Mouse (Mus musculus): ENCODE measurements around the gene Zfp367.

The Zfp367 gene

DNA sequence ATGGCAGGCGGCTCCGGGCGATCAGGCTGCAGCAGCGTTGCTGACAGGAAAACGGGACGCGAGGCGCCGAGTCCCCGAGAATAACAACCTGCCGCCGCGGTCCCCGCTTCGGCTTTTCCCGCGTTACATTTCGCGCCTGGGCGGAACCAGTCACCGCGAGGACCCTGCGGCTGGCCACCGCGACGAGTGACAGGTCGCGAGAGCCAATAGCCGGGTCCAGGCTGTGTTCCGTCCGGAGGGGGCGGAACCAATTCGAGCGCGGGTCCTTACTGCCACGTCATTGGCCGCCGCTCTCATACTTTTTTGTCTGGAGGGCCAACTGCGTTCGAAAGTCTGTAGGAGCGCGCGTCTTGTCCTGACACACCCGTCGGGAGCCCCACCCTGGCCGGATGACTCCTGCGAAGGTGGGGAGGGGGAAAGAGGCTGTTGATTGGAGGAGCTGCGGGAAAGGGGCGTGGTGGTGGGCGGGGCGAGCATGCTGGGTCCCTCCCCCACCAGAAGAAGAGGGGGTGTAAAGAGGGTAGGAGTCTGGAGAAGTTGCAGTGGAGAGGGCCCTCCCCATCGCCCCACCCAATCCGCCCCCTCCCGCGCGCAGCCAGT, at the start of gene Zfp367:
TSS of gene Zfp367 (minus strand) at position 120 of the 600 bp plus-strand sequence.
- no peaks in the 10 kb centered on the region for H3K36me3 ChIP-seq (ENCODE audit: control insufficient read depth, insufficient read depth, low read length, poor library complexity, severe bottlenecking)
- peak; percentile 99 for DNase-seq (ENCODE audit: low read depth, low spot score)
- H3K27me3 ChIP-seq (ENCODE audit: control insufficient read depth, insufficient read depth, low read length, poor library complexity, severe bottlenecking): no peaks in the 10 kb centered on the region

DNA sequence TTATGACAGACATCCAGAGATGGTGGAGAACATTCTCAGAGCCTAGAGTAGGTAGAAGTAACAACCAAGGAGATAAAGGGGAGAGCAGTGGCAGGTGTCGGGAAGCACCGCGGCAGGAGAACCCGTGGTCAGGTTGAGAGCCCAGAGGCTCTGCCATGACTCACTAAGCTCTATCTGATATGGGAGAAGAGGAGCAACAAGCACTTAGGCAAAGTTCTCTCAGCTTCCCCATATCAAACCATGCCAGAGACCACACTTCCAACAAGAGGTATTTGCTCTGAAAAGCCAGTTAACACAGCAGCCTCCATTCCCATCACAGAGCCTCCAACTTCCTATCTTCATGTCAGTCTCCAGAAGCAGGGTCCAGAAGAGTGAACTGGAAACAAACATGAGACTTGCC, 47.9 kb upstream of the Zfp367 start:
- no peak for DNase-seq (ENCODE audit: low read depth, low spot score)
- H3K36me3 ChIP-seq (ENCODE audit: control insufficient read depth, insufficient read depth, low read length, poor library complexity, severe bottlenecking): no peaks in the 10 kb centered on the region
- no peaks in the 10 kb centered on the region for H3K27me3 ChIP-seq (ENCODE audit: control insufficient read depth, insufficient read depth, low read length, poor library complexity, severe bottlenecking)

DNA sequence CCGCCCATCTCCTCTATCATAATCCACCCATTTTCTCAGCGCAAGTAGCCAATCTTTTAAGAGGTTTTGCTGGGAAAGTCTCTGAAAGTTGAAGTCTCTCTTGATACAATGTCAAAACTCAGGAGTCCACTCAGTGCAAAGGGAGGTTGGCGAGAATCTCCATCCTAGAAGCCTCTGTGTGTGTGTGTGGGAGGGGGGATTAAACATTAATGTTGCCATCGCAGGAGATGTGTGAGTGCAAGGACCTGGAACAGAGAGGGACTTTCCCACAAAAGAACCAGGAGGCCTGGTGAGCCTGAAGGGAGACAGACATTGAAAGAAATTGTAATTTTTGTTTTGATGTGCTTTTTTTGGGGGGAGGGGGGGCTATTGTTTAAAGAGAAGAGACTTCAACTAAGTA, 45.3 kb upstream of the Zfp367 start:
- Histone ChIP-seq H3K27me3 (ENCODE audit: control insufficient read depth, insufficient read depth, low read length, poor library complexity, severe bottlenecking) (no peaks in the 10 kb centered on the region), H3K36me3 (ENCODE audit: control insufficient read depth, insufficient read depth, low read length, poor library complexity, severe bottlenecking) (no peaks in the 10 kb centered on the region)
- no peak for DNase-seq (ENCODE audit: low read depth, low spot score)

DNA sequence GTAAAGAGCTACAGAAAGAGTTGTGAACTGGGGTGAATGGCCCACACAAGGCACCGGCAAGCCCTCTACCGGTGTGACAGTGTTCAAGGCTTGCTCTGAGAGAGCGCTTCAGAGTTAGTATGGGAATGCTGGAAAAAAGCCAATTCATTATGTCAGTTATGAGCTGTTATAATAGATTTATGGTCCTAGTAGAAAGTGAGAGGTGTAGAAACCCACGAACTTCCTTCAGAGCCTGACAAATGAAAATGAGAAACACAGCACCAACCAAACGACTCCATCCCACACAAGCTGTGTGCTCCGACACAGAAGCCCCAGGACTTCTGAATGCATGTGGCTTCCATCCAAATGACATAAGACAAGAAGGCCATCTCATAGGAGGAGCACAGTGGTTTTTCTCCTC, 44.9 kb upstream of the Zfp367 start:
- Histone ChIP-seq H3K36me3 (ENCODE audit: control insufficient read depth, insufficient read depth, low read length, poor library complexity, severe bottlenecking) (no peaks in the 10 kb centered on the region), H3K27me3 (ENCODE audit: control insufficient read depth, insufficient read depth, low read length, poor library complexity, severe bottlenecking) (no peaks in the 10 kb centered on the region)
- DNase-seq (ENCODE audit: low read depth, low spot score): no peak

DNA sequence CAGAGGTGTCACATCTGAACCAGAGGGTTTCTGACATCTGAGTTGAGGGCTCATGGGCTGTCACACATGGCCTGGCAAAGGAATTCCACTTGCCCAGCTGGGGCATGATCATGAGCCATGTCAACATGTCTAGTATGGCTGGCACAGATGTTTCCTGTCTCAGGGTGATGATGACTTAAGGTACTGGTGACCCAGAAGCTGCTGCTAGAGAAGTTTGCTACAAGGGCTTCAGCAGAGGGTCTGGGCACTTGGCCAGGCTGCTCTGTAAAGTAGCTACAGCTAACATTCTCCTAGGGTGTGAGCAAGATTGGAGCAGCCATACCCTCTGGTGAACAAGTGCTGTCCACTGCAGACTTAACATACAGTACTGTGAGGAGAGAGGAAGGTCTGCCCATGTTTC, 34.1 kb upstream of the Zfp367 start:
- Histone ChIP-seq H3K36me3 (ENCODE audit: control insufficient read depth, insufficient read depth, low read length, poor library complexity, severe bottlenecking) (no peaks in the 10 kb centered on the region), H3K27me3 (ENCODE audit: control insufficient read depth, insufficient read depth, low read length, poor library complexity, severe bottlenecking) (no peaks in the 10 kb centered on the region)
- DNase-seq (ENCODE audit: low read depth, low spot score): peak; percentile 4

DNA sequence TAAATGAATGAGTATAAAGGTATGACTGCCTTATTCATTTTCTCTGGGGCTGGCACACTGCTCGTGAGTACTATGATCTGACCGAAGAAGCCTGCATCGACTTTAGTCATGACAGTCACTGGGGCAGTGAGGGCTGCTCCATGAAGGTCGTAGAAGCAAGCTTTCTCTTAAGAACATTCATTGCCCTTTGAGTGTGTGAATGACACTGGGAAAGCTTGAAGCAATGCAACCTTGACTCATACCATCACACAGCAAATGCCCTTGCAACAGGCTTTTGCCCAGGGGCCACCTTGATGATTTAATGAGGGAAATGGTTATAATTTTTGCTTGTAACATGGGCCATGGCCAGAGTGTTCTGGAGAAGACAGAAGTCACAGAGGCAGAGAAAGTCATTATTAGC, 33.5 kb upstream of the Zfp367 start:
- DNase-seq (ENCODE audit: low read depth, low spot score): no peak
- H3K27me3 ChIP-seq (ENCODE audit: control insufficient read depth, insufficient read depth, low read length, poor library complexity, severe bottlenecking): no peaks in the 10 kb centered on the region

DNA sequence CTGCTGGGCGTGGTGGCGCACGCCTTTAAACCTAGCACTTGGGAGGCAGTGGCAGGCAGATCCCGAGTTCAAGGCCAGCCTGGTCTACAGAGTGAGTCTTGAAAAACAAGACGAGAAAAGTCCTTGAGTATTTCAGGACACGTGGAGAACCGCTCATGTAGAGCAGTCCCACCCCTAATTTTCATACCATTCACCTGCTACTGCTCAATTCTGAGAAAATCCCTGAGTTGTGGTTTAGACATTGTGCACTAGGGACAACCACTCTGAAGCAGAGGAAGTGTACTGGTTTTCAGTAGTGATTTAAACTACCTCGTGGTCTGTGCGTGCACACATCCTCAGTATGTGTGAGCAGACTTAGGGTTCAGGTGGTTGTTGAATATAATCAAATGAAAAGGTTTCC, 32.6 kb upstream of the Zfp367 start:
- Histone ChIP-seq H3K36me3 (ENCODE audit: control insufficient read depth, insufficient read depth, low read length, poor library complexity, severe bottlenecking) (no peaks in the 10 kb centered on the region), H3K27me3 (ENCODE audit: control insufficient read depth, insufficient read depth, low read length, poor library complexity, severe bottlenecking) (no peaks in the 10 kb centered on the region)
- peak; percentile 27 for DNase-seq (ENCODE audit: low read depth, low spot score)

More for the DNA sequence above, 33.5 kb upstream of the Zfp367 start:
- no peaks in the 10 kb centered on the region for H3K36me3 ChIP-seq (ENCODE audit: control insufficient read depth, insufficient read depth, low read length, poor library complexity, severe bottlenecking)

DNA sequence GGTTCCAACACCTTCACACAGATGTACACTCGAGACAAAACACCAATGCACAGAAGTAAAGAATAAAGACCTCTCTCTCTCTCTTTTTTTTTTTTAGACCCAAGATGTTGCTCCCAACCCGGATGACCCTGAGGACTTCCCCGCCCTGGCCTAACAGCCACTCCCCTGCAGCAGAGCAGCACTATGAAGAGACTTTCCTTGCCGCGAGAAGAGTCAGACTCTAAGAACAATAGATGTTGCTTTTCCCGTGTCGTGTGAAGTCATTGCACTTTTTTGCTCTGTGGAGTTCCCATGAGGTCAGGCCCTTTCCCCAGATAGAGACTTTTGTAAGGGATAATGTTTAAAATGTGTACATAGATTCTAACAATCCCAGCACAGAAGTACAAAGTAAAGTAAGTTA, 32.2 kb upstream of the Zfp367 start:
- Histone ChIP-seq H3K27me3 (ENCODE audit: control insufficient read depth, insufficient read depth, low read length, poor library complexity, severe bottlenecking) (no peaks in the 10 kb centered on the region), H3K36me3 (ENCODE audit: control insufficient read depth, insufficient read depth, low read length, poor library complexity, severe bottlenecking) (no peaks in the 10 kb centered on the region)
- no peak for DNase-seq (ENCODE audit: low read depth, low spot score)

DNA sequence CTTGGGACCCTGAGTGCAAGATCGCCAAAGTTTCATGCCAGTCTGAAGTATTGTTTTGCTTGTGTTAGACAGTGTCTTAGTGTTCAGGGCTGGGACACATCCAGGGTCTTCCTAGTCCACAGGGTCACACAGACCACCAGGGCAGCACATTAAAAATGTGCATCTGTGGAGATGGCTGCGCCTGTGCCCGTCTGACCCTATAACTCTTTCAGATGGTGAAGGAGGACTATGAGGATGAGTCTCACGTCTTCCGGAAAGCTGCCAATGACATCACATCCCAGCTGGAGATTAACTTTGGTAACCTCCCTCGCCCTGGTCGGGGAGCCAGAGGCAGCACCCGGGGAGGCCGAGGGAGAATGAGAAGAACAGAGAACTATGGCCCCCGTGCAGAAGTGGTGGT, 31.4 kb upstream of the Zfp367 start:
- Histone ChIP-seq H3K27me3 (ENCODE audit: control insufficient read depth, insufficient read depth, low read length, poor library complexity, severe bottlenecking) (no peaks in the 10 kb centered on the region), H3K36me3 (ENCODE audit: control insufficient read depth, insufficient read depth, low read length, poor library complexity, severe bottlenecking) (no peaks in the 10 kb centered on the region)
- DNase-seq (ENCODE audit: low read depth, low spot score): no peak

DNA sequence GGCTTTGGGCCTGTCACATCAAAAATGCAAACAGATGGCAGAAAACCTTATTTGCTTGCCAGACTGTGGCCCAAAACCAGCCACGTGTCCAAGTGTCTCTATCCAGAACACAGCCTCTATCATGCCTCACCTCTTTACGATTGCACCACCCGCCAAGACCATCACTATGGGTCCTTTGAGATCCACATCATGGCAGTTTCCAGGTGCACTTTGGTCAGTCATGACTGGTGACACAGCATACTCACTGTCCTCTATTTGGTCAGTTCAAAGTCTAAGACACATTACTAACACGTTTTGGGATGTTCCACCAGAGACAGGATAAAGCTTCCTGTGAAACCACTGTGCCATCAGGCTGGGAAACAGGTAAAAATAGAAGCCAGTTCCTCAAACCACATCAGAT, 30.6 kb upstream of the Zfp367 start:
- Histone ChIP-seq H3K27me3 (ENCODE audit: control insufficient read depth, insufficient read depth, low read length, poor library complexity, severe bottlenecking) (no peaks in the 10 kb centered on the region), H3K36me3 (ENCODE audit: control insufficient read depth, insufficient read depth, low read length, poor library complexity, severe bottlenecking) (no peaks in the 10 kb centered on the region)
- DNase-seq (ENCODE audit: low read depth, low spot score): no peak

DNA sequence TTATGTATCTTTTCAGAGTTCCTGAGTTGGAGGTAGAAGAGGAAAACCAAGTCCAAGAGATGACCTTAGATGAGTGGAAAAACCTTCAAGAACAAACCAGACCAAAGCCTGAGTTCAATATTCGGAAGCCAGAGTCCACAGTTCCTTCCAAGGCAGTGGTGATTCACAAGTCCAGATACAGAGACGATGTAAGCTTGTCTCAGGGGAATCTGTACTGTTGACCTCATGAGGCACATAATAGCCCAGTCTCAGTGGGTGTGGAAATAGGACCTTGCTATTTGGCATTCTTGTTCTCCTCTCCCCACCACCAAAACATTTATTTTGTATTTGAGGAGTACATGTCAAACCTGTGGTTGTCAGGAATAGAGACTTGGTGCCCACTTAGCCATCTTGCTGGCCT, 29.1 kb upstream of the Zfp367 start:
- H3K36me3 ChIP-seq (ENCODE audit: control insufficient read depth, insufficient read depth, low read length, poor library complexity, severe bottlenecking): no peaks in the 10 kb centered on the region
- H3K27me3 ChIP-seq (ENCODE audit: control insufficient read depth, insufficient read depth, low read length, poor library complexity, severe bottlenecking): no peaks in the 10 kb centered on the region
- no peak for DNase-seq (ENCODE audit: low read depth, low spot score)

DNA sequence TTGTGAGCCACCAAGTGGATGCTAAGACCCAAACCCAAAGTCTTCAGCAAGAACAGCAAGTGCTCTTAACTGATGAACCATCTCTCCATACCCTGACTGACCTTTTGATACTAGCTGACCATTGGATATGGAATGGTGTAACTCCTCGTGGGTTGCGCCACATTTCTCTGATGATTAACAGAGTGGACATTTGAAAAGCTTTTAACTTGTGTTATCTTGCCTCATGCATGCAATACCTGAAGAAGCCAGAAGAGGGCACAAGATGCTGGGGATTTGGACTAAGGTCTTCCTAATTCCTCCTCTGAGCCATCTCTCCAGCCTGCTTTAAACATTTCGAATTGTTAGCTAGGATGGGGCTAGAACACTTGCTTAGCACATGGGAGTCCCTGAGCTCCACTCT, 27.9 kb upstream of the Zfp367 start:
- Histone ChIP-seq H3K27me3 (ENCODE audit: control insufficient read depth, insufficient read depth, low read length, poor library complexity, severe bottlenecking) (no peaks in the 10 kb centered on the region), H3K36me3 (ENCODE audit: control insufficient read depth, insufficient read depth, low read length, poor library complexity, severe bottlenecking) (no peaks in the 10 kb centered on the region)
- peak; percentile 70 for DNase-seq (ENCODE audit: low read depth, low spot score)

DNA sequence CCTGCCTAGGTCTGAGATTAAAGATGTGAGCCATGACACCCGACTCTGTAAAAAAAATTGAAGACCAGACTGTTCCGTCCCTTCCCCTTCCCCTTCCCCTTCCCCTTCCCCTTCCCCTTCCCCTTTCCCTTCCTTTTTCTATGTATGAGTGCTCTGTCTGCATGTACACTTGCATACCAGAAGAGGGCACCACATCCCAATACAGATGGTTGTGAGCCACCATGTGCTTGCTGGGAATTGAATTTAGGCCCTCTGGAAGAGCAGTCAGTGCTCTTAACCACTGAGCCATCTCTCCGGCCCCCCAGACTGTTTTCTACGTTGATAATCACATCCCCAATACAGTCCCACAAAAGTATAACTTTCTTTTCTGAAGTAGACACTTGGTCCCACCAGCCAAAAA, 27.3 kb upstream of the Zfp367 start:
- Histone ChIP-seq H3K27me3 (ENCODE audit: control insufficient read depth, insufficient read depth, low read length, poor library complexity, severe bottlenecking) (no peaks in the 10 kb centered on the region), H3K36me3 (ENCODE audit: control insufficient read depth, insufficient read depth, low read length, poor library complexity, severe bottlenecking) (no peaks in the 10 kb centered on the region)
- DNase-seq (ENCODE audit: low read depth, low spot score): peak; percentile 41

DNA sequence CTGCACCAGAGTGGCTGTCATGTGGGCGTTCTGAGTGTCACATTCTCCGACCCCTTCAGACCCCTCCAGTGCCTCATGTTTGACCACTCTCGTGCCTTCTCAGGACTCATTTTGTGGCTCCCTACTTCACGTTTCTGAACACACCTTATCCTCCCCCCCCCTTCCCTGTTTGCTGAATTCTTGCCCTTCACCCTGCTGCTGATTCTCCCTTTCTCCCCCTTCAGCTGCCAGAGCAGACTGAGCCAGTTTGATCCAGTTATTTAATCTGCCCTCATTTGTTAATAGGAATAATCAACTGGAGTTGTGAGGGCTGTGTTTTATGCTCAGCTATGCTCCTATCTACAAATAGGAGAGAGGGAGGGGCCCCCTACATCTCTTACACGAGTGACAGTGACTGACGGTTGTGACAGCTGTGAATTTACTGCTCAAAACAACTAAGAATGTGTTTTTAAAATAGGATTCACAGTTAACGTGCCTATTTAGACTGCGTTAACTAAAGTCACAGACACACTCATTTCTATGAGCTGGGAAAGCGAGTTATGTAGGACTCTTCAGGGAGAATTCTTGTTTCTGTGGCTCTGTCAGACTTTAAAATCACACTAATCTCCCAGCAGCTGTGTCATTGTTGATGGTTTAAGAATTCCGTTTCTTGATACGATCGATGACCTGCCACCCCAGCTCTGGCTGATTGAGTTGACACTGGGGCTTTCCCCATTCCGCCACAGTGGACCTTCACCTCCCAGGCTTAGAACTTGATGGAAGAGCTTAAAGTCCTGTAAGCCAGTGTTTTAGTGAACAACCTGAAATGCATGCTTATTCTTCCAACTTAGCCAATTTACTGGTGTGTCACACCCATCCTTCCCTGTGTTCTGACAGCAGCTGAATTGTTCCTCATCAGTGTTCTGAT, 26.0 kb upstream of the Zfp367 start:
- no peaks in the 10 kb centered on the region for H3K36me3 ChIP-seq (ENCODE audit: control insufficient read depth, insufficient read depth, low read length, poor library complexity, severe bottlenecking)
- no peaks in the 10 kb centered on the region for H3K27me3 ChIP-seq (ENCODE audit: control insufficient read depth, insufficient read depth, low read length, poor library complexity, severe bottlenecking)
- no peak for DNase-seq (ENCODE audit: low read depth, low spot score)

DNA sequence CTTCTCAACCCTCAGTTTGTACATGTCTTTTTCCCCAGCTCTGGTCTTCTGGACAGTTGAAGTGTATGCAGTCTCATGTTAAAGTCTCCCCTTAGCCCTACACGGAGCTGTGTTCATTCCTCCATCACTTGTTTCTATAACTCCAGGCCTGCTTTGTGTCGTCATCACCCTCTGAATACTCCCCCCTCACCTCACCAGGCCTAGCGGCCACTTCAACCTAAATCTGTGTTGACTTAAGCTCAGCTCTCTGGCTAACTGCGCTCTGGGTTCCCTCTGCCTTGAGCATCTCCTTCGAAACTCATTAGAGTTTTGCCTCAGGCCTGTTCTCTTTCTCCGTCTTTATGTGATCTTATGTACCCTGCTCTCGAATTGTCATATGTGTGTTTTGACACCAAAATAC, 25.0 kb upstream of the Zfp367 start:
- Histone ChIP-seq H3K27me3 (ENCODE audit: control insufficient read depth, insufficient read depth, low read length, poor library complexity, severe bottlenecking) (no peaks in the 10 kb centered on the region), H3K36me3 (ENCODE audit: control insufficient read depth, insufficient read depth, low read length, poor library complexity, severe bottlenecking) (no peaks in the 10 kb centered on the region)
- DNase-seq (ENCODE audit: low read depth, low spot score): no peak

Data from splenic B cell, adult 2 months (primary cell).